Mouse (Mus musculus) neural tube, embryonic 14.5 days (tissue): ENCODE measurements around the gene Mex3a. TPM values are rescaled to one million over a fixed set of nuclear protein-coding genes. Genes with fewer than 3 reads are reported as not detected.

Experiments used
- ATAC-seq: fragments of 200-750 bp; cut with Nextera tagmentation; 2 replicates; pipeline ENCODE4 v1.8.0; 2017; ENCODE audit warnings: low read depth, mild to moderate bottlenecking, moderate TSS enrichment, moderate library complexity
- H3K27ac ChIP-seq: fragments of 300-500 bp; sonication (generic); 2 replicates; pipeline ENCODE4 v1.5.1; 2014; ENCODE audit warnings: low read depth, mild to moderate bottlenecking, control low read depth, low read length, moderate library complexity, mixed read lengths
- H3K27me3 ChIP-seq: fragments of 300-500 bp; sonication (generic); 2 replicates; pipeline ENCODE4 v1.6.1; 2014; ENCODE audit warnings: low read length; ENCODE audit not compliant: control insufficient read depth, insufficient read depth
- H3K36me3 ChIP-seq: fragments of 300-500 bp; sonication (generic); 2 replicates; pipeline ENCODE4 v1.6.1; 2014; ENCODE audit warnings: low read length, mixed read lengths; ENCODE audit not compliant: control insufficient read depth, insufficient read depth
- H3K4me1 ChIP-seq: fragments of 300-500 bp; sonication (generic); 2 replicates; pipeline ENCODE4 v1.6.1; 2014; ENCODE audit warnings: low read length; ENCODE audit not compliant: control insufficient read depth, insufficient read depth
- H3K4me2 ChIP-seq: fragments of 300-500 bp; sonication (generic); 2 replicates; pipeline ENCODE4 v1.6.1; 2014; ENCODE audit warnings: mild to moderate bottlenecking, low read depth, low read length, control low read depth
- H3K4me3 ChIP-seq: fragments of 300-500 bp; sonication (generic); 2 replicates; pipeline ENCODE4 v1.5.1; 2014; ENCODE audit warnings: low read depth, low read length, control low read depth, mixed read lengths
- H3K9ac ChIP-seq: fragments of 300-500 bp; sonication (generic); replicated peaks from 2 replicates; pipeline ENCODE4 v1.6.1; 2014; ENCODE audit warnings: low read depth, mild to moderate bottlenecking, control low read depth, low read length, mixed read lengths
- H3K9me3 ChIP-seq: fragments of 300-500 bp; sonication (generic); 2 replicates; pipeline ENCODE4 v1.6.1; 2016; ENCODE audit warnings: low read length; ENCODE audit not compliant: control insufficient read depth
- WGBS: fragments of 180-500 bp; shearing (Covaris S2); extraction: QIAGEN DNeasy Blood & Tissue Kit; methylation state at CpG from one replicate; pipeline ENCODE4 v1.1.7; 2014; 5-methylcytosine and 5-hydroxymethylcytosine counted together
- polyA plus RNA-seq: library from polyadenylated mRNA; unstranded; fragments of >200 nt; fragmentation: Nextera tagmentation; extraction: Ambion mirVana; gene quantifications from 2 replicates; pipeline ENCODE4 v1.2.1, GENCODE M21; 2014

Gene Mex3a
- polyA plus RNA-seq, 1 experiment from 2014 or later: 34.0 TPM

- Histone ChIP-seq H3K9ac (no peak overlapping the region), H3K27ac (no peak overlapping the region), H3K9me3 (no peaks in the 10 kb centered on the region), H3K4me3 (no peak overlapping the region), H3K4me2 (no peak overlapping the region), H3K27me3 (no peaks in the 10 kb centered on the region), H3K4me1 (no peaks in the 10 kb centered on the region), H3K36me3 (no peaks in the 10 kb centered on the region; the same call in 1 of the 2 replicates)
- no peak for ATAC-seq
- WGBS: 73% methylated on average over 4 of the region's 4 CpGs
Observed at GRCm38 (mm10) chr3:88518411-88518810, 13.8 kb upstream of the Mex3a start.

GRCm38 (mm10) chr3:88520078-88520477 lies 12.1 kb upstream of the Mex3a start:
- Histone ChIP-seq H3K27ac (no peak overlapping the region), H3K4me3 (no peak overlapping the region), H3K9ac (no peak overlapping the region), H3K36me3 (no peaks in the 10 kb centered on the region; the same call in 1 of the 2 replicates), H3K4me2 (no peak overlapping the region), H3K9me3 (no peaks in the 10 kb centered on the region), H3K27me3 (no peaks in the 10 kb centered on the region), H3K4me1 (no peaks in the 10 kb centered on the region)
- no peak for ATAC-seq
- WGBS: 86% methylated on average over 2 of the region's 2 CpGs

GRCm38 (mm10) chr3:88521156-88521555 lies 11.0 kb upstream of the Mex3a start:
- no peaks in the 10 kb centered on the region; the same call in 1 of the 2 replicates for H3K36me3 ChIP-seq
- WGBS: 89% methylated on average over 6 of the region's 6 CpGs
- H3K9me3 ChIP-seq: no peaks in the 10 kb centered on the region
- no peak overlapping the region for H3K9ac ChIP-seq
- no peaks in the 10 kb centered on the region for H3K27me3 ChIP-seq
- ATAC-seq: no peak
- no peak overlapping the region for H3K4me3 ChIP-seq
- H3K27ac ChIP-seq: no peak overlapping the region
- H3K4me1 ChIP-seq: peaks cover 4% of the 10 kb centered on the region; the same call in 1 of the 2 replicates
- no peak overlapping the region for H3K4me2 ChIP-seq

- Histone ChIP-seq H3K4me3 (no peak overlapping the region), H3K27ac (no peak overlapping the region), H3K9me3 (no peaks in the 10 kb centered on the region), H3K4me1 (peaks cover 4% of the 10 kb centered on the region; the same call in 1 of the 2 replicates), H3K9ac (no peak overlapping the region), H3K27me3 (no peaks in the 10 kb centered on the region), H3K36me3 (no peaks in the 10 kb centered on the region; the same call in 1 of the 2 replicates), H3K4me2 (no peak overlapping the region)
- 29% methylated on average over 9 of the region's 9 CpGs for WGBS
- ATAC-seq: no peak
Observed at GRCm38 (mm10) chr3:88521803-88522331, 10.3 kb upstream of the Mex3a start.

- Histone ChIP-seq H3K9me3 (no peaks in the 10 kb centered on the region), H3K36me3 (no peaks in the 10 kb centered on the region; the same call in 1 of the 2 replicates), H3K4me2 (no peak overlapping the region), H3K9ac (no peak overlapping the region), H3K4me3 (no peak overlapping the region), H3K27ac (no peak overlapping the region), H3K4me1 (peaks cover 13% of the 10 kb centered on the region; the same call in 1 of the 2 replicates), H3K27me3 (no peaks in the 10 kb centered on the region)
- no peak for ATAC-seq
- 85% methylated on average over 8 of the region's 8 CpGs for WGBS
Observed at GRCm38 (mm10) chr3:88523027-88523426, 9.2 kb upstream of the Mex3a start.

- H3K9ac ChIP-seq: no peak overlapping the region
- H3K27me3 ChIP-seq: no peaks in the 10 kb centered on the region
- no peak overlapping the region for H3K27ac ChIP-seq
- 94% methylated on average over 5 of the region's 5 CpGs for WGBS
- H3K36me3 ChIP-seq: no peaks in the 10 kb centered on the region; the same call in 1 of the 2 replicates
- no peak overlapping the region for H3K4me3 ChIP-seq
- no peak for ATAC-seq
- H3K4me2 ChIP-seq: no peak overlapping the region
- no peaks in the 10 kb centered on the region for H3K9me3 ChIP-seq
- H3K4me1 ChIP-seq: peaks cover 28% of the 10 kb centered on the region
Observed at GRCm38 (mm10) chr3:88525021-88525420, 7.2 kb upstream of the Mex3a start.

- 34% methylated on average over 17 of the region's 17 CpGs for WGBS
- ATAC-seq: peak; percentile 64
- H3K4me3 ChIP-seq: no peak overlapping the region
- 0 out of 2 replicates have a peak overlapping the region, but pooled peaks have one; percentile 19 for H3K4me2 ChIP-seq
- no peak overlapping the region for H3K27ac ChIP-seq
- H3K9me3 ChIP-seq: no peaks in the 10 kb centered on the region
- no peaks in the 10 kb centered on the region for H3K27me3 ChIP-seq
- H3K36me3 ChIP-seq: no peaks in the 10 kb centered on the region; the same call in 1 of the 2 replicates
- peaks cover 35% of the 10 kb centered on the region for H3K4me1 ChIP-seq
- no peak overlapping the region for H3K9ac ChIP-seq
Observed at GRCm38 (mm10) chr3:88526157-88527131, 5.8 kb upstream of the Mex3a start.

- Histone ChIP-seq H3K4me3 (peak overlapping the region; percentile 13; the same call in 1 of the 2 replicates), H3K4me1 (peaks cover 35% of the 10 kb centered on the region), H3K9me3 (no peaks in the 10 kb centered on the region), H3K4me2 (peak overlapping the region; percentile 37), H3K27me3 (no peaks in the 10 kb centered on the region), H3K9ac (peak overlapping the region; percentile 37), H3K36me3 (no peaks in the 10 kb centered on the region; the same call in 1 of the 2 replicates), H3K27ac (peak overlapping the region; percentile 28; the same call in 1 of the 2 replicates)
- 21% methylated on average over 8 of the region's 8 CpGs for WGBS
- ATAC-seq: no peak
Observed at GRCm38 (mm10) chr3:88527565-88527964, 4.6 kb upstream of the Mex3a start.

GRCm38 (mm10) chr3:88528646-88529045 lies 3.5 kb upstream of the Mex3a start:
- 86% methylated on average over 11 of the region's 11 CpGs for WGBS
- no peak overlapping the region for H3K9ac ChIP-seq
- peaks cover 35% of the 10 kb centered on the region for H3K4me1 ChIP-seq

More at GRCm38 (mm10) chr3:88528646-88529045, 3.5 kb upstream of the Mex3a start:
- Histone ChIP-seq H3K4me2 (peak overlapping the region; percentile 77; the same call in 1 of the 2 replicates), H3K4me3 (no peak overlapping the region; the same call in 1 of the 2 replicates), H3K27me3 (no peaks in the 10 kb centered on the region), H3K27ac (no peak overlapping the region), H3K36me3 (no peaks in the 10 kb centered on the region; the same call in 1 of the 2 replicates), H3K9me3 (no peaks in the 10 kb centered on the region)
- ATAC-seq: no peak
